Mouse (Mus musculus) lung, embryonic 14.5 days (tissue): ENCODE data around the gene Mpl. TPM values are rescaled to one million over a fixed set of nuclear protein-coding genes. Genes with fewer than 3 reads are reported as not detected.
A peak's percentile ranks its signal among the peaks of the same experiment; 100 is the strongest.

Source experiments
- ATAC-seq: fragments of 200-750 bp; cut with Nextera tagmentation; 2 replicates; pipeline ENCODE4 v1.8.0; 2017; ENCODE audit warnings: mild to moderate bottlenecking, moderate TSS enrichment, moderate library complexity; ENCODE audit not compliant: insufficient read depth
- DNase-seq: peaks from one replicate; pipeline ENCODE4 v3.0.0-alpha.2; 2015
- H3K27ac ChIP-seq: fragments of 300-500 bp; sonication (generic); 2 replicates; pipeline ENCODE4 v1.5.1; 2014; ENCODE audit warnings: low read depth, mild to moderate bottlenecking, moderate library complexity
- H3K27me3 ChIP-seq: fragments of 300-500 bp; sonication (generic); 2 replicates; pipeline ENCODE4 v1.6.1; 2014; ENCODE audit warnings: low read length, control low read depth; ENCODE audit not compliant: insufficient read depth
- H3K36me3 ChIP-seq: fragments of 300-500 bp; sonication (generic); 2 replicates; pipeline ENCODE4 v1.6.1; 2014; ENCODE audit warnings: control low read depth; ENCODE audit not compliant: insufficient read depth
- H3K4me1 ChIP-seq: fragments of 300-500 bp; sonication (generic); 2 replicates; pipeline ENCODE4 v1.6.1; 2014; ENCODE audit warnings: antibody characterized with exemption, control low read depth; ENCODE audit not compliant: insufficient read depth
- H3K4me2 ChIP-seq: fragments of 300-500 bp; sonication (generic); 2 replicates; pipeline ENCODE4 v1.6.1; 2014; ENCODE audit warnings: mild to moderate bottlenecking
- H3K4me3 ChIP-seq: fragments of 300-500 bp; sonication (generic); 2 replicates; pipeline ENCODE4 v1.5.1; 2014; ENCODE audit warnings: low read depth, low read length
- H3K9ac ChIP-seq: fragments of 300-500 bp; sonication (generic); 2 replicates; pipeline ENCODE4 v1.6.1; 2014
- H3K9me3 ChIP-seq: fragments of 300-500 bp; sonication (generic); 2 replicates; pipeline ENCODE4 v1.6.1; 2016; ENCODE audit warnings: low read depth, low read length, control low read depth
- CTCF ChIP-seq: IDR thresholded peaks from 2 replicates; pipeline ENCODE4 v1.5.1; 2016; ENCODE audit warnings: antibody characterized with exemption, low read depth
- WGBS: fragments of 180-500 bp; shearing (Covaris S2); extraction: QIAGEN DNeasy Blood & Tissue Kit; methylation state at CpG from one replicate; pipeline ENCODE4 v1.1.7; 2014; 5-methylcytosine and 5-hydroxymethylcytosine counted together
- polyA plus RNA-seq: library from polyadenylated mRNA; unstranded; fragments of >200 nt; fragmentation: Nextera tagmentation; extraction: Ambion mirVana; gene quantifications from 2 replicates; pipeline ENCODE4 v1.2.1, GENCODE M21; 2014

The Mpl gene
- polyA plus RNA-seq, 1 experiment from 2014 or later: 1.8 TPM

GRCm38 (mm10) chr4:118396433-118396832, 60.9 kb downstream of the Mpl start:
- Histone ChIP-seq H3K36me3 (peaks cover 79% of the 10 kb centered on the region), H3K9me3 (no peaks in the 10 kb centered on the region), H3K9ac (no peak overlapping the region), H3K27ac (no peak overlapping the region), H3K4me3 (no peak overlapping the region), H3K4me2 (no peak overlapping the region), H3K27me3 (no peaks in the 10 kb centered on the region), H3K4me1 (no peaks in the 10 kb centered on the region)
- TF ChIP-seq CTCF: no peak
- no peak for DNase-seq
- no peak for ATAC-seq
- WGBS: 74% methylated on average over 3 of the region's 3 CpGs

- no peak overlapping the region for H3K4me2 ChIP-seq
Observed at GRCm38 (mm10) chr4:118395289-118395688, 62.0 kb downstream of the Mpl start.

DNA sequence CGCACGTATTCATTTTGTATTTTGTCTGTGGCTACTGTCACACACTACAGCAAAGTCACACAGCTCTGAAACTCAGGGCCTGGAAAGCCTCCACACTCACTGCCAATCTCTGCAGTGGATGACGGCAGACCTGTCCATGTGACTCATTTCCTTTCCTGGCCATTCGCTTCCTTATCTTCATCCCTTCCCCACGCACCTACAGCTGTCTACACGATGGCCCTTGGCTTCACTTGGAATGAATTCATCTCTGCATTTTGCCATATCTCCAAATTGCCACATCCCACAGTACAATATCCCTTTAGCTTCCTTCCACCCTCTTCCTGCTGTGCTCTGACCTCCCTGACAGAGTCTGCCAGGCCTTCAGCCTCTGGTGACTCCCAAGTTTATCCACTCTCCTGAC, 62.8 kb downstream of the Mpl start:
- Histone ChIP-seq H3K4me1 (no peaks in the 10 kb centered on the region), H3K4me2 (no peak overlapping the region), H3K4me3 (no peak overlapping the region), H3K27ac (no peak overlapping the region), H3K9ac (no peak overlapping the region), H3K27me3 (no peaks in the 10 kb centered on the region), H3K36me3 (peaks cover 79% of the 10 kb centered on the region), H3K9me3 (no peaks in the 10 kb centered on the region)
- TF ChIP-seq CTCF: no peak
- WGBS: 84% methylated on average over 6 of the region's 6 CpGs
- no peak for DNase-seq
- ATAC-seq: no peak

More at GRCm38 (mm10) chr4:118395289-118395688, 62.0 kb downstream of the Mpl start:
- Histone ChIP-seq H3K9ac (no peak overlapping the region), H3K27me3 (no peaks in the 10 kb centered on the region), H3K4me1 (no peaks in the 10 kb centered on the region), H3K27ac (0 out of 2 replicates have a peak overlapping the region, but pooled peaks have one; percentile 25), H3K36me3 (peaks cover 79% of the 10 kb centered on the region), H3K4me3 (no peak overlapping the region), H3K9me3 (no peaks in the 10 kb centered on the region)
- ATAC-seq (no peak), DNase-seq (peak; percentile 34)
- WGBS: 58% methylated on average over 4 of the region's 4 CpGs
- TF ChIP-seq CTCF: no peak

Other genes with a start within 250 kb of the Mpl start
- 69.7 and 75.7 TPM in 2 replicates for gene Ptprf, start 166.1 kb downstream of the Mpl start, polyA plus RNA-seq
- 11.1 and 11.7 TPM in 2 replicates for gene Szt2, start 48.2 kb downstream of the Mpl start, polyA plus RNA-seq
- 94.1 and 96.4 TPM in 2 replicates for gene Med8, start 48.2 kb downstream of the Mpl start, polyA plus RNA-seq
- gene Elovl1, start 29.4 kb downstream of the Mpl start, polyA plus RNA-seq: 96.5 and 97.8 TPM in 2 replicates
- gene Cdc20, start 20.2 kb downstream of the Mpl start, polyA plus RNA-seq: 324 and 332 TPM in 2 replicates
- 52.7 and 54.2 TPM in 2 replicates for gene Tie1, start 32.5 kb upstream of the Mpl start, polyA plus RNA-seq
- 9.0 and 10.3 TPM in 2 replicates for gene 2610528J11Rik, start 69.5 kb upstream of the Mpl start, polyA plus RNA-seq
- gene Tmem125, start 86.5 kb upstream of the Mpl start, polyA plus RNA-seq: 3.3 and 3.6 TPM in 2 replicates
- gene Cfap57, start 163.3 kb upstream of the Mpl start, polyA plus RNA-seq: 0.12 and 0.22 TPM in 2 replicates
- gene Ebna1bp2, start 163.3 kb upstream of the Mpl start, polyA plus RNA-seq: 161 and 166 TPM in 2 replicates
- not detected in 2 replicates for gene Olfr62, start 201.4 kb upstream of the Mpl start, polyA plus RNA-seq
- 0.74 and 0.99 TPM in 2 replicates for gene Olfr1342, start 235.2 kb upstream of the Mpl start, polyA plus RNA-seq
- gene Olfr1341, start 246.0 kb upstream of the Mpl start, polyA plus RNA-seq: not detected in 2 replicates